Mouse (Mus musculus): ENCODE data around the gene Cfb.
"Not testable (repeated sequence)": the region's sequence is repeated elsewhere in the genome, so short reads cannot be mapped to it uniquely, and the experiment has no call there.

DNA sequence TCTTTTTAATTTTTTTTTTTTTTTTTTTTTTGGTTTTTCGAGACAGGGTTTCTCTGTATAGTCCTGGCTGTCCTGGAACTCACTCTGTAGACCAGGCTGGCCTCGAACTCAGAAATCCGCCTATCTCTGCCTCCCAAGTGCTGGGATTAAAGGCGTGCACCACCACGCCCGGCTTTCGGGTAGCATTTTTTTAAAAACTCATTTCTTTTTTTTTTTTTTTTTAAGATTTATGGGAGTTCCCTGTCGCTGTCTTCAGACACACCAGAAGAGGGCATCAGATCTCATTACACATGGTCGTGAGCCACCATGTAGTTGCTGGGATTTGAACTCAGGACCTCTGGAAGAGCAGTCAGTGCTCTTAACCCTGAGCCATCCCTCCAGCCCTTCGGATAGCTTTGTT is 39.6 kb upstream of the Cfb start:
- TF ChIP-seq CTCF (IDR thresholded peaks at IDR 0.05; ENCODE audit: control insufficient read depth, insufficient read depth, insufficient replicate concordance, low read depth, low read length); POLR2A (IDR thresholded peaks at IDR 0.05; ENCODE audit: control insufficient read depth, low read depth, low read length): not testable (repeated sequence)

Data from testis, adult 2 months (tissue).